In genomic region chr19:9043123-9043522, GRCm38 (mm10) we compare ENCODE assay signal across 45 mouse cellular contexts. TPM values are rescaled to one million over a fixed set of nuclear protein-coding genes. Genes with fewer than 3 reads are reported as not detected.
"Had no signal": no experiment of that assay in that cellular context is flagged by ENCODE, and none has a peak within 500 bp of the region (broad histone marks: within the 10 kb centered on the region; RNA-seq: fewer than 3 reads in every experiment).

No protein-coding gene starts in this region.

- H3K4me1 ChIP-seq: hindbrain, embryonic 10.5 days; hindbrain, embryonic 12.5 days; hindbrain, embryonic 13.5 days; hindbrain, embryonic 15.5 days had no signal

- H3K27me3 ChIP-seq: heart, embryonic 12.5 days; heart, embryonic 13.5 days; heart, embryonic 15.5 days; hindbrain, embryonic 12.5 days; hindbrain, embryonic 13.5 days; hindbrain, embryonic 15.5 days; intestine, embryonic 15.5 days; kidney, embryonic 15.5 days had no signal

- DNase-seq: heart, postnatal 10 days; heart, postnatal 14 days; heart, postnatal 36 days; heart, postnatal 4 days; kidney, adult 11 months; kidney, adult 18-20 months; kidney, adult 2 months; kidney, adult 8-10 months; kidney, adult 9 months; kidney, postnatal 10 days; kidney, postnatal 14 days; kidney, postnatal 25 days; kidney, postnatal 36 days; kidney, postnatal 4 days; layer of hippocampus, adult 9-11 months; layer of hippocampus, postnatal 36 days had no signal

- H3K9me3 ChIP-seq: heart, embryonic 10.5 days; heart, embryonic 12.5 days; heart, embryonic 13.5 days; heart, embryonic 15.5 days; hindbrain, embryonic 10.5 days; hindbrain, embryonic 12.5 days; hindbrain, embryonic 13.5 days; hindbrain, embryonic 15.5 days; intestine, embryonic 15.5 days; kidney, embryonic 15.5 days had no signal

- H3K9ac ChIP-seq: heart, embryonic 12.5 days; heart, embryonic 13.5 days; heart, embryonic 15.5 days; hindbrain, embryonic 12.5 days; hindbrain, embryonic 13.5 days; hindbrain, embryonic 14.5 days; hindbrain, embryonic 15.5 days; intestine, embryonic 15.5 days; kidney, embryonic 15.5 days had no signal

- H3K4me2 ChIP-seq: heart, embryonic 11.5 days; heart, embryonic 12.5 days; heart, embryonic 13.5 days; heart, embryonic 15.5 days; hindbrain, embryonic 12.5 days; hindbrain, embryonic 13.5 days; hindbrain, embryonic 14.5 days; hindbrain, embryonic 15.5 days; intestine, embryonic 15.5 days; kidney, embryonic 15.5 days had no signal

- ATAC-seq: hindbrain, embryonic 16.5 days; hindbrain, postnatal 0 days; inflammation-experienced regulatory T-cells, adult 6 months; intestine, embryonic 15.5 days; intestine, embryonic 16.5 days; intestine, postnatal 0 days had no signal

- H3K4me3 ChIP-seq: heart, embryonic 10.5 days; heart, embryonic 12.5 days; heart, embryonic 13.5 days; heart, embryonic 15.5 days; hindbrain, embryonic 10.5 days; hindbrain, embryonic 12.5 days; hindbrain, embryonic 13.5 days; hindbrain, embryonic 15.5 days; intestine, embryonic 15.5 days; kidney, embryonic 15.5 days; layer of hippocampus, adult 2 months had no signal

- H3K36me3 ChIP-seq: heart, embryonic 10.5 days; heart, embryonic 12.5 days; heart, embryonic 13.5 days; heart, embryonic 15.5 days; hindbrain, embryonic 10.5 days; hindbrain, embryonic 12.5 days; hindbrain, embryonic 13.5 days; hindbrain, embryonic 15.5 days; intestine, embryonic 15.5 days; kidney, embryonic 15.5 days had no signal

- H3K27ac ChIP-seq: heart, embryonic 10.5 days; heart, embryonic 13.5 days; heart, embryonic 15.5 days; hindbrain, embryonic 10.5 days; hindbrain, embryonic 12.5 days; hindbrain, embryonic 13.5 days; hindbrain, embryonic 14.5 days; hindbrain, embryonic 15.5 days; hindbrain, postnatal 0 days; intestine, embryonic 15.5 days; kidney, embryonic 15.5 days; kidney, postnatal 0 days; layer of hippocampus, adult 2 months had no signal

RNA-seq across cellular contexts. Expression of gene Scgb1a1, which starts 44.6 kb away (rescaled TPM):
- total RNA-seq: heart, postnatal 36 days; heart, postnatal 4 days; hematopoietic stem cell, adult 5-6 weeks; hindbrain, postnatal 0 days; layer of hippocampus, adult 2 months; layer of hippocampus, adult 8-10 months; layer of hippocampus, postnatal 10 days; layer of hippocampus, postnatal 14 days; layer of hippocampus, postnatal 25 days; layer of hippocampus, postnatal 36 days; left cerebral cortex, adult 18-20 months had no signal
- polyA plus RNA-seq: heart, embryonic 10.5 days; heart, embryonic 11.5 days; heart, embryonic 12.5 days; heart, embryonic 13.5 days; heart, embryonic 14.5 days; hindbrain, embryonic 10.5 days; hindbrain, embryonic 11.5 days; hindbrain, embryonic 12.5 days; hindbrain, embryonic 13.5 days; hindbrain, embryonic 14.5 days; hindbrain, embryonic 15.5 days; hindbrain, embryonic 16.5 days; hindbrain, postnatal 0 days; inflammation-experienced regulatory T-cells, adult 6 months; intestine, embryonic 14.5 days; intestine, embryonic 15.5 days; intestine, embryonic 16.5 days; intestine, postnatal 0 days; kidney, embryonic 14.5 days; kidney, embryonic 15.5 days; kidney, postnatal 0 days had no signal
